Mouse (Mus musculus): ENCODE measurements around the gene Ralgps1.

- TF ChIP-seq CTCF (IDR thresholded peaks at IDR 0.05; ENCODE audit: borderline replicate concordance, control insufficient read depth, extremely low read depth, insufficient read depth, low read length, poor library complexity), result no peak
- TF ChIP-seq POLR2A (IDR thresholded peaks at IDR 0.05; ENCODE audit: control insufficient read depth, extremely low read depth, insufficient read depth, low read length, poor library complexity), result no peak
These were observed 64.7 kb downstream of the Ralgps1 start for GRCm38 (mm10) chr2:33306565-33306964.

All from thymus, adult 2 months (tissue).